In genomic region chr9:108263131-108263681, GRCm38 (mm10) we compare ENCODE assay signal across 8 mouse cellular contexts. TPM values are rescaled to one million over a fixed set of nuclear protein-coding genes. Genes with fewer than 3 reads are reported as not detected.
A peak's percentile ranks its signal among the peaks of the same experiment; 100 is the strongest.
DNase-seq lines count a peak whose midpoint lies in the region; ATAC-seq lines count a peak whose summit lies in the region.

No protein-coding gene starts in this region.

- H3K27ac ChIP-seq in heart, embryonic 14.5 days (replicated peaks in 1 of 2; ENCODE audit: control insufficient read depth in 1 of 2, insufficient read depth in 1 of 2, low read depth in 2 of 2, low read length in 2 of 2) = peak overlapping the region; percentile 97
- H3K27ac ChIP-seq in midbrain, embryonic 10.5 days (replicated peaks) = peak overlapping the region; percentile 97

- DNase-seq in adrenal gland, postnatal 25 days = peak; percentile 68
- no peak for DNase-seq in adrenal gland, adult 2 months
- DNase-seq in urinary bladder, postnatal 4 days (ENCODE audit: low spot score in 2 of 2) = peak; percentile 38 to 61
- DNase-seq in urinary bladder, adult 2 months (ENCODE audit: low spot score) = no peak
- peak; percentile 11 to 69 for DNase-seq in left cerebral cortex, postnatal 10 days (ENCODE audit: extremely low spot score in 1 of 2, low spot score in 2 of 2)
- no peak for DNase-seq in midbrain, embryonic 10.5 days (ENCODE audit: low spot score)
- peak; percentile 70 for DNase-seq in thymus, postnatal 14 days

- intact Hi-C loops in left cerebral cortex, postnatal 10 days (cut with DNase I) = no loop called here

- no peaks in the 10 kb centered on the region for H3K27me3 ChIP-seq in heart, embryonic 14.5 days (ENCODE audit: control insufficient read depth, insufficient read depth, low read length)
- no peaks in the 10 kb centered on the region for H3K27me3 ChIP-seq in midbrain, embryonic 10.5 days (ENCODE audit: low read depth, poor library complexity, severe bottlenecking)

- peaks cover 23 to 62% of the 10 kb centered on the region in 2 experiments for H3K4me1 ChIP-seq in heart, embryonic 14.5 days (ENCODE audit: control insufficient read depth in 2 of 2, insufficient read depth in 2 of 2, low read length in 2 of 2)
- peaks cover 40% of the 10 kb centered on the region for H3K4me1 ChIP-seq in midbrain, embryonic 10.5 days

- H3K9me3 ChIP-seq in heart, embryonic 14.5 days (ENCODE audit: control insufficient read depth, low read length) = no peaks in the 10 kb centered on the region
- H3K9me3 ChIP-seq in midbrain, embryonic 10.5 days (replicated peaks) = no peaks in the 10 kb centered on the region

- under 1% methylated on average over 58 of the region's 62 CpGs for WGBS in heart, embryonic 14.5 days
- under 1% methylated on average over 62 of the region's 62 CpGs for WGBS in midbrain, embryonic 10.5 days

- peak overlapping the region; percentile 95 for H3K9ac ChIP-seq in heart, embryonic 14.5 days (ENCODE audit: low read length)

- H3K36me3 ChIP-seq in heart, embryonic 14.5 days (ENCODE audit: control insufficient read depth, insufficient read depth, low read length) = no peaks in the 10 kb centered on the region
- peaks cover 5% of the 10 kb centered on the region; the same call in 1 of the 2 replicates for H3K36me3 ChIP-seq in midbrain, embryonic 10.5 days

- peak; percentile 40 for ATAC-seq in heart, embryonic 14.5 days (ENCODE audit: insufficient number of reproducible peaks, insufficient read depth, low FRiP score, low read depth)

- peak overlapping the region; percentile 82 to 98 for H3K4me3 ChIP-seq in heart, embryonic 14.5 days (ENCODE audit: control insufficient read depth in 1 of 2, insufficient read depth in 1 of 2, low read depth in 1 of 2, low read length in 2 of 2)
- H3K4me3 ChIP-seq in midbrain, embryonic 10.5 days = peak overlapping the region; percentile 93

- H3K4me2 ChIP-seq in heart, embryonic 14.5 days (ENCODE audit: low read length) = peak overlapping the region; percentile 68

RNA-seq across cellular contexts. Expression of gene Dag1, which starts 0.6 kb away (rescaled TPM):
- 127 and 146 TPM in 2 replicates for total RNA-seq in adrenal gland, postnatal 25 days (2021)
- total RNA-seq in adrenal gland, adult 2 months (2021) = 100 to 1,000 TPM; 143 to 148 TPM
- polyA plus RNA-seq in adrenal gland, adult 2 months (2012; rRNA removed) = 59.3 and 86.5 TPM in 2 replicates
- polyA plus RNA-seq in urinary bladder, adult 2 months (2012; rRNA removed) = 38.3 and 71.9 TPM in 2 replicates
- 143 and 146 TPM in 2 replicates for polyA plus RNA-seq in heart, embryonic 14.5 days (2014; fragmentation: Nextera tagmentation; extraction: Ambion mirVana)
- 100 to 1,000 TPM; 131 to 135 TPM for total RNA-seq in left cerebral cortex, postnatal 10 days (2021)
- polyA plus RNA-seq in midbrain, embryonic 10.5 days (2016; fragmentation: Nextera tagmentation; extraction: Ambion mirVana) = 71.1 and 77.0 TPM in 2 replicates

RNA-seq across cellular contexts. Expression of gene Nicn1, which starts 27.0 kb away (rescaled TPM):
- 17.8 and 22.3 TPM in 2 replicates for total RNA-seq in adrenal gland, postnatal 25 days (2021)
- total RNA-seq in adrenal gland, adult 2 months (2021) = 10 to 100 TPM; 17.5 to 24.9 TPM
- polyA plus RNA-seq in adrenal gland, adult 2 months (2012; rRNA removed) = 16.6 and 18.8 TPM in 2 replicates
- 32.8 and 39.3 TPM in 2 replicates for polyA plus RNA-seq in urinary bladder, adult 2 months (2012; rRNA removed)
- polyA plus RNA-seq in heart, embryonic 14.5 days (2014; fragmentation: Nextera tagmentation; extraction: Ambion mirVana) = 26.5 and 29.1 TPM in 2 replicates
- total RNA-seq in left cerebral cortex, postnatal 10 days (2021) = 100 to 1,000 TPM; 118 to 122 TPM
- polyA plus RNA-seq in midbrain, embryonic 10.5 days (2016; fragmentation: Nextera tagmentation; extraction: Ambion mirVana) = 44.4 and 57.3 TPM in 2 replicates

RNA-seq across cellular contexts. Expression of gene Amt, which starts 33.4 kb away (rescaled TPM):
- total RNA-seq in adrenal gland, postnatal 25 days (2021) = 5.2 and 7.0 TPM in 2 replicates
- 1 to 10 TPM; 3.3 to 5.5 TPM for total RNA-seq in adrenal gland, adult 2 months (2021)
- polyA plus RNA-seq in adrenal gland, adult 2 months (2012; rRNA removed) = 2.2 and 2.6 TPM in 2 replicates
- 34.0 and 35.5 TPM in 2 replicates for polyA plus RNA-seq in urinary bladder, adult 2 months (2012; rRNA removed)
- 10.4 and 11.2 TPM in 2 replicates for polyA plus RNA-seq in heart, embryonic 14.5 days (2014; fragmentation: Nextera tagmentation; extraction: Ambion mirVana)
- total RNA-seq in left cerebral cortex, postnatal 10 days (2021) = 10 to 100 TPM; 22.5 to 23.5 TPM
- polyA plus RNA-seq in midbrain, embryonic 10.5 days (2016; fragmentation: Nextera tagmentation; extraction: Ambion mirVana) = 37.9 and 39.2 TPM in 2 replicates

RNA-seq across cellular contexts. Expression of gene Rhoa, which starts 42.7 kb away (rescaled TPM):
- total RNA-seq in adrenal gland, postnatal 25 days (2021) = 358 and 378 TPM in 2 replicates
- 100 to 1,000 TPM; 355 to 363 TPM for total RNA-seq in adrenal gland, adult 2 months (2021)
- polyA plus RNA-seq in adrenal gland, adult 2 months (2012; rRNA removed) = 169 and 187 TPM in 2 replicates
- 304 and 339 TPM in 2 replicates for polyA plus RNA-seq in urinary bladder, adult 2 months (2012; rRNA removed)
- 229 and 289 TPM in 2 replicates for polyA plus RNA-seq in heart, embryonic 14.5 days (2014; fragmentation: Nextera tagmentation; extraction: Ambion mirVana)
- total RNA-seq in left cerebral cortex, postnatal 10 days (2021) = 100 to 1,000 TPM; 209 to 216 TPM
- polyA plus RNA-seq in midbrain, embryonic 10.5 days (2016; fragmentation: Nextera tagmentation; extraction: Ambion mirVana) = 272 and 276 TPM in 2 replicates

RNA-seq across cellular contexts. Expression of gene Tcta, which starts 42.8 kb away (rescaled TPM):
- total RNA-seq in adrenal gland, postnatal 25 days (2021) = 38.9 and 49.8 TPM in 2 replicates
- total RNA-seq in adrenal gland, adult 2 months (2021) = 10 to 100 TPM; 31.3 to 56.7 TPM
- 42.8 and 46.3 TPM in 2 replicates for polyA plus RNA-seq in adrenal gland, adult 2 months (2012; rRNA removed)
- polyA plus RNA-seq in urinary bladder, adult 2 months (2012; rRNA removed) = 80.0 and 107 TPM in 2 replicates
- polyA plus RNA-seq in heart, embryonic 14.5 days (2014; fragmentation: Nextera tagmentation; extraction: Ambion mirVana) = 36.5 and 39.4 TPM in 2 replicates
- 10 to 100 TPM; 58.0 to 59.3 TPM for total RNA-seq in left cerebral cortex, postnatal 10 days (2021)
- polyA plus RNA-seq in midbrain, embryonic 10.5 days (2016; fragmentation: Nextera tagmentation; extraction: Ambion mirVana) = 17.8 and 26.2 TPM in 2 replicates

Comparison
In these comparisons a context has a peak if more than half of its experiments do, and no peak if none do; other contexts are left out.
1. DNase-seq: peak in adrenal gland, postnatal 25 days (single experiment), urinary bladder, postnatal 4 days (2 of 2), left cerebral cortex, postnatal 10 days (2 of 2) and thymus, postnatal 14 days (single experiment); none in adrenal gland, adult 2 months (single experiment), urinary bladder, adult 2 months (single experiment) and midbrain, embryonic 10.5 days (single experiment).